Mouse (Mus musculus) lung, embryonic 14.5 days (tissue): ENCODE results near the gene Sbf2. TPM values are rescaled to one million over a fixed set of nuclear protein-coding genes. Genes with fewer than 3 reads are reported as not detected.

Experiments used
- ATAC-seq: fragments of 200-750 bp; cut with Nextera tagmentation; 2 replicates; pipeline ENCODE4 v1.8.0; 2017; ENCODE audit warnings: mild to moderate bottlenecking, moderate TSS enrichment, moderate library complexity; ENCODE audit not compliant: insufficient read depth
- DNase-seq: peaks from one replicate; pipeline ENCODE4 v3.0.0-alpha.2; 2015
- H3K27ac ChIP-seq: fragments of 300-500 bp; sonication (generic); 2 replicates; pipeline ENCODE4 v1.5.1; 2014; ENCODE audit warnings: low read depth, mild to moderate bottlenecking, moderate library complexity
- H3K27me3 ChIP-seq: fragments of 300-500 bp; sonication (generic); 2 replicates; pipeline ENCODE4 v1.6.1; 2014; ENCODE audit warnings: low read length, control low read depth; ENCODE audit not compliant: insufficient read depth
- H3K36me3 ChIP-seq: fragments of 300-500 bp; sonication (generic); 2 replicates; pipeline ENCODE4 v1.6.1; 2014; ENCODE audit warnings: control low read depth; ENCODE audit not compliant: insufficient read depth
- H3K4me1 ChIP-seq: fragments of 300-500 bp; sonication (generic); 2 replicates; pipeline ENCODE4 v1.6.1; 2014; ENCODE audit warnings: antibody characterized with exemption, control low read depth; ENCODE audit not compliant: insufficient read depth
- H3K4me2 ChIP-seq: fragments of 300-500 bp; sonication (generic); 2 replicates; pipeline ENCODE4 v1.6.1; 2014; ENCODE audit warnings: mild to moderate bottlenecking
- H3K4me3 ChIP-seq: fragments of 300-500 bp; sonication (generic); 2 replicates; pipeline ENCODE4 v1.5.1; 2014; ENCODE audit warnings: low read depth, low read length
- H3K9ac ChIP-seq: fragments of 300-500 bp; sonication (generic); 2 replicates; pipeline ENCODE4 v1.6.1; 2014
- H3K9me3 ChIP-seq: fragments of 300-500 bp; sonication (generic); 2 replicates; pipeline ENCODE4 v1.6.1; 2016; ENCODE audit warnings: low read depth, low read length, control low read depth
- CTCF ChIP-seq: IDR thresholded peaks from 2 replicates; pipeline ENCODE4 v1.5.1; 2016; ENCODE audit warnings: antibody characterized with exemption, low read depth
- WGBS: fragments of 180-500 bp; shearing (Covaris S2); extraction: QIAGEN DNeasy Blood & Tissue Kit; methylation state at CpG from one replicate; pipeline ENCODE4 v1.1.7; 2014; 5-methylcytosine and 5-hydroxymethylcytosine counted together
- polyA plus RNA-seq: library from polyadenylated mRNA; unstranded; fragments of >200 nt; fragmentation: Nextera tagmentation; extraction: Ambion mirVana; gene quantifications from 2 replicates; pipeline ENCODE4 v1.2.1, GENCODE M21; 2014

Sbf2 gene
- polyA plus RNA-seq, 1 experiment from 2014 or later = 45.4 TPM

DNA sequence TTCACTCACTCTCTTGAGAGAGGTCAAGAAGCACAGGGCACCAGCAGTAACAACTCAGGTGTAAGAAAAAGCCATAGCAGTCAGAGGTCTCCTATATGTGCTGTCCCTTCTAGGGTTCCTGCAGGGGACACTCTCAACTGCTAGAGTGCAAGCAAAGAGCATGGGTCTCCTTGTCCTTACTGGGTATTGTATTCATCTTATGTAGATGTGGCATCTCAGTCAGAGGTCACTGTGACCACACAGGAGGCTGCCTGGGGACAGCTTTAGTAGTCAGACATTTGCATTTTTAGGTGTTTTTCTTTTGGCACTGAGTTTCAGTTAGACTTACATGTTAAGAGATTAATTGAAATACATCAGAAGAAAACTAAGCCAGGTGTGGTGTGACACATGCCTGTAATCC is 347.7 kb downstream of the Sbf2 start:
- Histone ChIP-seq H3K27me3 (no peaks in the 10 kb centered on the region), H3K4me1 (0 out of 2 replicates have a peak, but pooled peaks cover 8% of the 10 kb centered on the region), H3K36me3 (peaks cover 13% of the 10 kb centered on the region), H3K4me2 (no peak overlapping the region), H3K9me3 (no peaks in the 10 kb centered on the region), H3K9ac (no peak overlapping the region), H3K27ac (no peak overlapping the region), H3K4me3 (no peak overlapping the region)
- no peak for TF ChIP-seq CTCF
- ATAC-seq (no peak), DNase-seq (no peak)

DNA sequence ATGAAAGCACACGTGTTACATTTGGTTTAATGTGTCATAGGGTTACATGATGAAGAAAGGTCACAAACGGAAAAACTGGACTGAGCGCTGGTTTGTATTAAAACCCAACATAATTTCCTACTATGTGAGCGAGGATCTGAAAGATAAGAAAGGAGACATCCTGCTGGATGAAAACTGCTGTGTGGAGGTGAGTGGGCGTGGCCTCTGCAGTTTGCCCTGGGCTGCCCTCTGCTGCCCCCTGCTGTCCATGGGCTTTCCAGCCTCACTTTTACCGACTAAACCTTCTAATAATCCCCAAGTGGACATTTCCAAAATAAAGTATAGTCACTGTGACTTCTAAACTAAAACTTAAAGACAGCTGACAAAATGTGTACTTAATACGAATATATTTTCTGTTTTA is 348.9 kb downstream of the Sbf2 start:
- ATAC-seq (no peak), DNase-seq (peak; percentile 93)
- Histone ChIP-seq H3K27ac (no peak overlapping the region), H3K36me3 (peaks cover 13% of the 10 kb centered on the region), H3K27me3 (no peaks in the 10 kb centered on the region), H3K9me3 (no peaks in the 10 kb centered on the region), H3K4me3 (no peak overlapping the region), H3K4me1 (0 out of 2 replicates have a peak, but pooled peaks cover 9% of the 10 kb centered on the region), H3K4me2 (no peak overlapping the region), H3K9ac (no peak overlapping the region)
- 28% methylated on average over 7 of the region's 7 CpGs for WGBS
- TF ChIP-seq CTCF = peak; percentile 96

DNA sequence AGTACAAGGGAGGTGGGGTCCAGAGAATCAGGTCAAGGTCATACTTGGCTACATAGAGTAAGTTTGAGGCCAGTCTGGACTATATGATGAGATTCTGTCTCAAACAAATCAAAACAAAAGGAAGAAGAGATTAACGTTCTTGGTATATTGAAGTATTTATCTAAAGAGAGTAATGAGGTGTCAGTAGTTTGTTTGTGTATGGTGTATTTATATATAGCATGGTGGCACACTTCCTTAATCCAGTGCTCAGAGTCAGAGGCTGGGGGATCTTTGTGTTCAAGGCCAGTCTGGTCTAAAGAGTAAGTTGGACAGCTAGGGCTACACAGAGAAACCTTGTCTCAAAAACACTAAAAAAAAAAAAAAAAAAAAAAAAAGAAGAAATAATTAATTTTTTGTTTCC is 351.2 kb downstream of the Sbf2 start:
- Histone ChIP-seq H3K4me2 (no peak overlapping the region), H3K9me3 (no peaks in the 10 kb centered on the region), H3K27me3 (no peaks in the 10 kb centered on the region), H3K4me3 (no peak overlapping the region), H3K27ac (no peak overlapping the region), H3K9ac (no peak overlapping the region), H3K36me3 (no peaks in the 10 kb centered on the region), H3K4me1 (0 out of 2 replicates have a peak, but pooled peaks cover 14% of the 10 kb centered on the region)
- TF ChIP-seq CTCF = no peak
- 24% methylated on average over 1 of the region's 1 CpGs for WGBS
- DNase-seq (peak; percentile 61), ATAC-seq (peak; percentile 44; the same call in 1 of the 2 replicates)

DNA sequence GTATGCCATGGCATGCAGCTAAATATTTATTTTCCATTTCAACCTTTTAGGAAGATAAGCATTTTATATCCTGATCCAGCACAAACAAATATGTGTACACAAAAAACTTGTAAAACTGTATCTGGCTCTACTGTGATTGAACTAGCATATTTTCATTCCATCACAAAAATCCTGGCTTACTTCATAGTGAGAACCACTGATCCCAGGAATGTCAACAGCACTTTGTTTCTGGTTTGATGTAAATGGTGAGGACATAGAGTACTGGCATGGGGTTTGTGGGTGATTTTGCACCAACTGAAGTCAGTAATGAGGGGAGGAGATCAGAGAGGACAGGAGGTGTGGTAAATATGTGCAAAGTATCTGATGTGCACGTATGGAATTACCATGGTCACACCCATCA is 352.1 kb downstream of the Sbf2 start:
- no peaks in the 10 kb centered on the region for H3K9me3 ChIP-seq
- no peak overlapping the region for H3K27ac ChIP-seq
- no peak for TF ChIP-seq CTCF
- no peak overlapping the region for H3K4me2 ChIP-seq
- H3K9ac ChIP-seq = no peak overlapping the region
- H3K27me3 ChIP-seq = no peaks in the 10 kb centered on the region
- DNase-seq (no peak), ATAC-seq (no peak)
- no peak overlapping the region for H3K4me3 ChIP-seq
- 47% methylated on average over 1 of the region's 1 CpGs for WGBS
- H3K4me1 ChIP-seq = 0 out of 2 replicates have a peak, but pooled peaks cover 14% of the 10 kb centered on the region
- peaks cover 5% of the 10 kb centered on the region; the same call in 1 of the 2 replicates for H3K36me3 ChIP-seq

DNA sequence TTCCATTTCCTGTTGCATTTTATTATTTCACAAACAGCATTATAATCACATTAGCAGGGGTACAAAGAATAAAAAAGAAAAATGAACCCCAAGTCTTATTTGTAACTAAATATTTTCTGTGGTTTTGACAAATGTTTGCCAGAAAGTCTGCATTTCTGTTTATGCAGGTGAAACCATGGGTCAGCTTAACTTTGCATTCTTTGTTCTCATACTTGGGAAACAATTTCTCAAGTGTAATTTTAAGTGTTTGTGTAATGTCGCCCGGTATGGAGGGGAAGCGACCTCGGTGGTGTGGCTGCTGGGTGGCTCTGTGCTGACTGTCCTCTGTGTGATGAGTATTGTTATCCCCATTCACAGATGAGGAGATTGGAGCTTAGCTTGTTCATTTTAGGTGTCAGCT is 352.9 kb downstream of the Sbf2 start:
- Histone ChIP-seq H3K9ac (no peak overlapping the region), H3K9me3 (no peaks in the 10 kb centered on the region), H3K27me3 (no peaks in the 10 kb centered on the region), H3K27ac (no peak overlapping the region), H3K4me3 (no peak overlapping the region), H3K4me1 (0 out of 2 replicates have a peak, but pooled peaks cover 14% of the 10 kb centered on the region), H3K4me2 (no peak overlapping the region), H3K36me3 (peaks cover 5% of the 10 kb centered on the region; the same call in 1 of the 2 replicates)
- ATAC-seq (no peak), DNase-seq (no peak)
- no peak for TF ChIP-seq CTCF
- 46% methylated on average over 4 of the region's 4 CpGs for WGBS

DNA sequence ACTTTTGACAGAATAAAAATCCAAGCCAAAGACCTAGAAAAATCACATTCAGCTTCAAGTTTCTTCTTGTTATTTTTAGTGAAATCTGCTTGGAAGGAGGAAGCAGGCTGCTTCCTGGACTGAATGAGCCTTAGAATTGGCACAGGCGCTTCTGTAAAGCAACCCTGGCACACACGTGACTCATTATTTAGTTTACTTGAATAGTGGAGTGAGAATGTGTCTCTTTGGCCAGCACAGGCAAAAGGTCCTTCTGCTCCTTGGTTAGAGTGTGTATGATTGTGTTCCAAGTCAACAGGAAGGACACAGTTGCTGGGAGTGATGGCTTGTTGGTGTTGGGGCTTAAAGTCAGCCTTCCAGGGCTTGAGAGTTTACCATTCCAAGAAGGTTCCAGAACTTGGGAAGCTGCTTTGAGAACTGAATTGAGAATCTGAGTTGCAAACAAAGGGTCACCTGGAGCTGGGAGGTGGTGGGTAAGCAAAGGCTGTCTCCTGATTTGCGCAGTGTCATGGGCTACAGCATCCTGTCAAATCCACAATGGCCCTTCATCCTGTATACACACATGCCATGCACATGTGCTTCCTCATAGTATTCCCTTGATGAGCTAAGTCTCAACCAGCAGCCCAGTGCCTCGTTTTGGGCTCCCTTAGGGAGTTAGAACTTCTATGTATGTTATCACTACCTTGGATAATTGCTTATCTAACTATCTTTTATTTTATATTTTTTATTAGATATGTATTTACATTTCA is 354.6 kb downstream of the Sbf2 start:
- no peak overlapping the region for H3K9ac ChIP-seq
- TF ChIP-seq CTCF = no peak
- DNase-seq (peak; percentile 79), ATAC-seq (peak; percentile 54)
- H3K27me3 ChIP-seq = no peaks in the 10 kb centered on the region
- H3K4me1 ChIP-seq = 0 out of 2 replicates have a peak, but pooled peaks cover 14% of the 10 kb centered on the region
- H3K27ac ChIP-seq = peak overlapping the region; percentile 60
- peaks cover 5% of the 10 kb centered on the region; the same call in 1 of the 2 replicates for H3K36me3 ChIP-seq
- 57% methylated on average over 4 of the region's 4 CpGs for WGBS
- H3K4me2 ChIP-seq = no peak overlapping the region
- no peak overlapping the region for H3K4me3 ChIP-seq
- no peaks in the 10 kb centered on the region for H3K9me3 ChIP-seq

- Histone ChIP-seq H3K27me3 (no peaks in the 10 kb centered on the region), H3K4me1 (0 out of 2 replicates have a peak, but pooled peaks cover 14% of the 10 kb centered on the region), H3K36me3 (peaks cover 6% of the 10 kb centered on the region; the same call in 1 of the 2 replicates), H3K4me3 (no peak overlapping the region), H3K4me2 (no peak overlapping the region), H3K9me3 (no peaks in the 10 kb centered on the region), H3K27ac (no peak overlapping the region), H3K9ac (no peak overlapping the region)
- TF ChIP-seq CTCF = no peak
- no peak for DNase-seq
- no peak for ATAC-seq
- 77% methylated on average over 11 of the region's 11 CpGs for WGBS
Observed at GRCm38 (mm10) chr7:110258196-110258950, 356.3 kb downstream of the Sbf2 start.

Other genes with a start within 250 kb of the Sbf2 start
- gene Adm, start 12.7 kb upstream of the Sbf2 start, polyA plus RNA-seq = 2.3 and 2.5 TPM in 2 replicates
- 1.4 and 2.6 TPM in 2 replicates for gene Ampd3, start 153.3 kb upstream of the Sbf2 start, polyA plus RNA-seq
- 37.1 and 39.1 TPM in 2 replicates for gene Rnf141, start 229.5 kb upstream of the Sbf2 start, polyA plus RNA-seq
- gene Lyve1, start 248.3 kb upstream of the Sbf2 start, polyA plus RNA-seq = 33.8 and 37.6 TPM in 2 replicates